ENCODE assay signal across 9 mouse cellular contexts in the genomic region with DNA sequence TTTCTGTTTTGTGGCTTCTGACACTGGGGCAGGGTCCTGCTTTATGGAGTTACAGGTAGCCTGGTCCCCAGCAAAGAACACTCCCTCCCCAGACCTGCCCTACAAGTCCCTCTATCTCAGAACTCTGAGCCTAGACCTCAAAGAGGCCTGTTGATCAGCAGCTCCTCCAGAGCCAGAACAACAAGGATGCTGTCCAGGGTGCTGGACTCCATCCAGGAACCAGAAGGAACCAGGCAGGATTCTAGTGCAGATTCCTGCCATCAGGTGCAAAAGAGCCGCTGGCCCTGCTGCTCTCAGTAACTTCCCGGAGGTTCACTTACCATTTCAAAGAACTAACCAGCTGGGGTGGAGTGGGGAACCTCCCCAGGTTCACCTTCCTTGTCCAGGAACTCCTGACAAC.
DNase-seq lines count a peak whose midpoint lies in the region; ATAC-seq and TF ChIP-seq lines count a peak whose summit lies in the region.
"Had no signal": no experiment of that assay in that cellular context is flagged by ENCODE, and none has a peak within 500 bp of the region (broad histone marks: within the 10 kb centered on the region; RNA-seq: fewer than 3 reads in every experiment).

No protein-coding gene starts in this region.

- TF ChIP-seq CTCF in gastrocnemius, adult 2 months (IDR thresholded peaks at IDR 0.05) = no peak

- H3K4me1 ChIP-seq in midbrain, embryonic 10.5 days = peaks cover 52% of the 10 kb centered on the region
- 0 out of 2 replicates have a peak, but pooled peaks cover 4% of the 10 kb centered on the region for H3K4me1 ChIP-seq in midbrain, embryonic 14.5 days (ENCODE audit: control insufficient read depth, insufficient read depth, low read length)
- peaks cover 2% of the 10 kb centered on the region; the same call in 1 of the 2 replicates for H3K4me1 ChIP-seq in forebrain, embryonic 15.5 days

- H3K9ac ChIP-seq in midbrain, embryonic 14.5 days (replicated peaks; ENCODE audit: low read length) = no peak overlapping the region
- no peak overlapping the region for H3K9ac ChIP-seq in forebrain, embryonic 15.5 days (replicated peaks)
- H3K9ac ChIP-seq: neural tube, embryonic 13.5 days had no signal

- H3K27ac ChIP-seq in gastrocnemius, adult 2 months = no peak overlapping the region
- no peak overlapping the region for H3K27ac ChIP-seq in midbrain, embryonic 10.5 days (replicated peaks)
- no peak overlapping the region for H3K27ac ChIP-seq in midbrain, embryonic 14.5 days (replicated peaks; ENCODE audit: low read depth, low read length)
- no peak overlapping the region for H3K27ac ChIP-seq in forebrain, embryonic 15.5 days (replicated peaks)
- H3K27ac ChIP-seq: neural tube, embryonic 13.5 days had no signal

- H3K27me3 ChIP-seq in midbrain, embryonic 10.5 days (ENCODE audit: low read depth, poor library complexity, severe bottlenecking) = no peaks in the 10 kb centered on the region
- no peaks in the 10 kb centered on the region for H3K27me3 ChIP-seq in midbrain, embryonic 14.5 days (ENCODE audit: control insufficient read depth, insufficient read depth, low read length)
- no peaks in the 10 kb centered on the region for H3K27me3 ChIP-seq in forebrain, embryonic 15.5 days
- H3K27me3 ChIP-seq: neural tube, embryonic 13.5 days had no signal

- peak; percentile 30 for DNase-seq in gastrocnemius, adult 2 months
- no peak for DNase-seq in gastrocnemius, postnatal 25 days
- peak; percentile 19 for DNase-seq in midbrain, embryonic 10.5 days (ENCODE audit: low spot score)
- no peak for DNase-seq in midbrain, embryonic 14.5 days
- peak; percentile 49 for DNase-seq in embryo, embryonic 11.5 days (ENCODE audit: low read depth, low spot score)
- DNase-seq in thymus, postnatal 36 days = peak; percentile 49 to 50
- DNase-seq in layer of hippocampus, adult 8-10 months (ENCODE audit: low spot score in 2 of 2) = no peak

- no peaks in the 10 kb centered on the region for H3K9me3 ChIP-seq in midbrain, embryonic 10.5 days (replicated peaks)
- H3K9me3 ChIP-seq in midbrain, embryonic 14.5 days (ENCODE audit: control insufficient read depth, low read length) = no peaks in the 10 kb centered on the region
- no peaks in the 10 kb centered on the region for H3K9me3 ChIP-seq in forebrain, embryonic 15.5 days
- H3K9me3 ChIP-seq: neural tube, embryonic 13.5 days had no signal

- H3K4me3 ChIP-seq in gastrocnemius, adult 2 months = no peak overlapping the region
- H3K4me3 ChIP-seq in midbrain, embryonic 10.5 days = no peak overlapping the region
- H3K4me3 ChIP-seq in midbrain, embryonic 14.5 days (replicated peaks; ENCODE audit: low read depth, low read length) = no peak overlapping the region
- no peak overlapping the region for H3K4me3 ChIP-seq in forebrain, embryonic 15.5 days
- H3K4me3 ChIP-seq: neural tube, embryonic 13.5 days had no signal

- 48% methylated on average over 2 of the region's 2 CpGs for WGBS in midbrain, embryonic 10.5 days
- whole genome bisulfite sequencing in midbrain, embryonic 14.5 days = 48% methylated on average over 2 of the region's 2 CpGs
- 33% methylated on average over 2 of the region's 2 CpGs for WGBS in forebrain, embryonic 15.5 days

- H3K4me2 ChIP-seq in midbrain, embryonic 14.5 days (ENCODE audit: low read length) = no peak overlapping the region
- H3K4me2 ChIP-seq in forebrain, embryonic 15.5 days (replicated peaks) = no peak overlapping the region
- H3K4me2 ChIP-seq: neural tube, embryonic 13.5 days had no signal

- intact Hi-C loops in gastrocnemius, adult 2 months (cut with DNase I) = no loop called here

- 0 out of 2 replicates have a peak, but pooled peaks cover 2% of the 10 kb centered on the region for H3K36me3 ChIP-seq in midbrain, embryonic 10.5 days
- no peaks in the 10 kb centered on the region for H3K36me3 ChIP-seq in midbrain, embryonic 14.5 days (ENCODE audit: control insufficient read depth, insufficient read depth, low read length)
- no peaks in the 10 kb centered on the region for H3K36me3 ChIP-seq in forebrain, embryonic 15.5 days
- H3K36me3 ChIP-seq: neural tube, embryonic 13.5 days had no signal

- ATAC-seq in midbrain, embryonic 14.5 days (ENCODE audit: low FRiP score, low TSS enrichment) = no peak
- ATAC-seq in forebrain, embryonic 15.5 days (replicated peaks) = no peak

Comparison
In these comparisons a context has a peak if more than half of its experiments do, and no peak if none do; other contexts are left out.
1. DNase-seq: peak in gastrocnemius, adult 2 months (single experiment), midbrain, embryonic 10.5 days (single experiment), embryo, embryonic 11.5 days (single experiment) and thymus, postnatal 36 days (2 of 2); none in gastrocnemius, postnatal 25 days (single experiment), midbrain, embryonic 14.5 days (single experiment) and layer of hippocampus, adult 8-10 months (0 of 2).